Mouse (Mus musculus): Measurements from ENCODE around the gene Gm10273.

- TF ChIP-seq POLR2A (IDR thresholded peaks at IDR 0.05; ENCODE audit: insufficient read depth, low read depth, low read length) (no peak), CTCF (IDR thresholded peaks at IDR 0.05; ENCODE audit: insufficient read depth, low read depth, low read length) (no peak)
Measured at GRCm38 (mm10) chr10:59429448-59430135, 34.2 kb downstream of the Gm10273 start.
